Comparison of ENCODE assay signal across 15 mouse cellular contexts in genomic region chr11:9122315-9122714, GRCm38 (mm10). TPM values are rescaled to one million over a fixed set of nuclear protein-coding genes. Genes with fewer than 3 reads are reported as not detected.
"Had no signal": no experiment of that assay in that cellular context is flagged by ENCODE, and none has a peak within 500 bp of the region (broad histone marks: within the 10 kb centered on the region; RNA-seq: fewer than 3 reads in every experiment).

No protein-coding gene starts in this region.

- H3K4me3 ChIP-seq: liver, embryonic 15.5 days; megakaryocyte, embryonic 14.5 days; midbrain, embryonic 13.5 days; midbrain, embryonic 15.5 days; neural tube, embryonic 12.5 days; stomach, embryonic 15.5 days had no signal

- H3K27ac ChIP-seq: liver, embryonic 15.5 days; macrophage; midbrain, embryonic 13.5 days; midbrain, embryonic 15.5 days; neural tube, embryonic 12.5 days; stomach, embryonic 15.5 days had no signal

- H3K4me2 ChIP-seq: liver, embryonic 15.5 days; lung, embryonic 14.5 days; midbrain, embryonic 11.5 days; midbrain, embryonic 13.5 days; midbrain, embryonic 15.5 days; neural tube, embryonic 12.5 days; stomach, embryonic 15.5 days had no signal

- H3K9ac ChIP-seq: liver, embryonic 15.5 days; liver, postnatal 0 days; lung, embryonic 14.5 days; midbrain, embryonic 13.5 days; midbrain, embryonic 15.5 days; neural tube, embryonic 12.5 days; stomach, embryonic 15.5 days had no signal

- H3K9me3 ChIP-seq: liver, embryonic 15.5 days; megakaryocyte, embryonic 14.5 days; midbrain, embryonic 13.5 days; midbrain, embryonic 15.5 days; neural tube, embryonic 12.5 days; stomach, embryonic 15.5 days had no signal

- ATAC-seq: liver, postnatal 0 days; midbrain, embryonic 13.5 days; midbrain, embryonic 15.5 days had no signal

- H3K36me3 ChIP-seq: liver, embryonic 15.5 days; midbrain, embryonic 13.5 days; midbrain, embryonic 15.5 days; neural tube, embryonic 12.5 days; stomach, embryonic 15.5 days had no signal

- DNase-seq: liver, postnatal 0 days; lung, embryonic 14.5 days; lung, postnatal 10 days; right cerebral cortex, postnatal 14 days; thymus, adult 18-20 months; thymus, postnatal 14 days; thymus, postnatal 36 days had no signal

RNA-seq across cellular contexts. Expression of gene Upp1, which starts 4.4 kb away (rescaled TPM):
- polyA plus RNA-seq: macrophage had no signal
